Mouse (Mus musculus): ENCODE results near the gene Dcaf12. TPM values are rescaled to one million over a fixed set of nuclear protein-coding genes. Genes with fewer than 3 reads are reported as not detected.

The Dcaf12 gene
- polyA plus RNA-seq, 1 experiment from 2014 or later: 91.4 TPM

- peak overlapping the region; percentile 8 for H3K27ac ChIP-seq (replicated peaks)
- no peak overlapping the region for H3K9ac ChIP-seq (replicated peaks)
- peaks cover 9% of the 10 kb centered on the region; the same call in 1 of the 2 replicates for H3K4me1 ChIP-seq
- H3K27me3 ChIP-seq: no peaks in the 10 kb centered on the region
- H3K4me2 ChIP-seq (replicated peaks): no peak overlapping the region
- no peaks in the 10 kb centered on the region for H3K9me3 ChIP-seq
- WGBS: 62% methylated on average over 3 of the region's 3 CpGs
- no peak; the same call in 1 of the 2 replicates for ATAC-seq (replicated peaks)
- no peak overlapping the region for H3K4me3 ChIP-seq
- peaks cover 45% of the 10 kb centered on the region for H3K36me3 ChIP-seq
Observed at GRCm38 (mm10) chr4:41304302-41304701, 10.4 kb downstream of the Dcaf12 start.

DNA sequence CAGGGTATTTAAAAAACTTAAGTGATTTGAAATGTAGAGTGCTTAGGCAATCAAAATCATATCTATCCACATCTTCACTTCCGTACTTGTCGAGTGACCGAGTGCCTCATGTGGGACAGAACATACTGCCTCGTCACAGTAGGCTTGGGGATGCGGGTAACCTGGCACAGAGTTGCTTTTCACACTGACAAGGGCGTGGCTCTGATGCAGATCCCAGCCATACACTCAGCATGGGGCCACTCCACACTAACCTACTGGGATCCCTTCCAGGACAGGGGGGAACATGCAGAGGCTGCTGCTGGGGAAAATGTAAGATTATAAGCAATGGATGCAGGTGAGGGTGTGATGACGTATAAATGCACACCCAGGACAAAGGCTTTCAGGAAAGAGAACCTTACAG, 11.0 kb downstream of the Dcaf12 start:
- H3K9ac ChIP-seq (replicated peaks): no peak overlapping the region
- H3K27me3 ChIP-seq: no peaks in the 10 kb centered on the region
- H3K4me3 ChIP-seq: no peak overlapping the region
- 0 out of 2 replicates have a peak overlapping the region, but pooled peaks have one; percentile 8 for H3K27ac ChIP-seq (replicated peaks)
- no peak overlapping the region for H3K4me2 ChIP-seq (replicated peaks)
- H3K36me3 ChIP-seq: peaks cover 50% of the 10 kb centered on the region
- no peak for ATAC-seq (replicated peaks)
- no peaks in the 10 kb centered on the region for H3K9me3 ChIP-seq
- peaks cover 9% of the 10 kb centered on the region; the same call in 1 of the 2 replicates for H3K4me1 ChIP-seq
- WGBS: 87% methylated on average over 7 of the region's 7 CpGs

DNA sequence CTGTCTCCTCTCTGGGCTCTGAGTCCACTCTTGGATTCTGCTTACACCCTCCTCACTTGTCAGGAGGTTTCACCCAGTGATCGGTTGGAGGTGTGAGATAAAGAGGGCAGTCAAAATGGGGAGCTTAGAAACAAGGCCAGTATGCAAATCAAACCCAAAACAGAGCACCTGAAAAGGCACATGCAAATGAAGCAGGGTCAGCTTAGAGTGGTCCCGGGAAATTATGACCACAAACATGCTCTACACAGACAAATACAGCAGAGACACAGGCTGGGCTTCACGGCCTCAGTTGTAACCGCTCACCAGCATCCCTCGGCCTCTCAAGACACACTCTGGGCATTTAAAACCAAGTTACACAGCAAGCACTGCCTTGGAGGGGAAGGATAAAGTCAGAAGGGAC, 15.7 kb downstream of the Dcaf12 start:
- 93% methylated on average over 5 of the region's 5 CpGs for WGBS
- H3K9me3 ChIP-seq: no peaks in the 10 kb centered on the region

DNA sequence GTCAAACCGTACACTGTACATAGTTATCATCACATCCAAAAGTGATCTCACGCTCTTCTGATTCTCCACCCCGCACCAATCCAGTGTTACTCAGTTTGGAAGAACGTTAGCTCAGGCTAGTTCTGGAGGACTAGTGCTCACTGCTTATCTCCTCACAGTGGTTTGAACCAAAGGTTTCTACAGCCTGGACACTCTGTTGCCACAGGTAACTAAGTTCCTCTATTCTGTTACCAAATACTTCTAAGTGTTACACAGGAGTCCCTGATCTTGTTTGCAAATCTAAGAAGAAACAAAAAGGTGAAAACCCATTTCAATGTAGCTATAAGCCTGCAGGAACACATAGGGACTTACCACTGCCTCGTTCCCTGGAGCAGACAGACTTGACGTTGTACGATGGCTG, 18.7 kb downstream of the Dcaf12 start:
- Histone ChIP-seq H3K36me3 (peaks cover 81% of the 10 kb centered on the region), H3K9ac (replicated peaks) (no peak overlapping the region), H3K27me3 (no peaks in the 10 kb centered on the region), H3K4me2 (replicated peaks) (no peak overlapping the region), H3K9me3 (no peaks in the 10 kb centered on the region), H3K4me3 (no peak overlapping the region), H3K27ac (replicated peaks) (no peak overlapping the region), H3K4me1 (peaks cover 14% of the 10 kb centered on the region)
- WGBS: 95% methylated on average over 7 of the region's 7 CpGs
- no peak for ATAC-seq (replicated peaks)

More for the DNA sequence above, 15.7 kb downstream of the Dcaf12 start:
- Histone ChIP-seq H3K36me3 (peaks cover 77% of the 10 kb centered on the region), H3K4me3 (no peak overlapping the region), H3K9ac (replicated peaks) (no peak overlapping the region), H3K4me1 (peaks cover 4% of the 10 kb centered on the region; the same call in 1 of the 2 replicates), H3K4me2 (replicated peaks) (no peak overlapping the region), H3K27ac (replicated peaks) (no peak overlapping the region), H3K27me3 (no peaks in the 10 kb centered on the region)
- ATAC-seq (replicated peaks): no peak

GRCm38 (mm10) chr4:41295507-41295906, 19.2 kb downstream of the Dcaf12 start:
- Histone ChIP-seq H3K9me3 (no peaks in the 10 kb centered on the region), H3K4me2 (replicated peaks) (no peak overlapping the region), H3K27me3 (no peaks in the 10 kb centered on the region), H3K27ac (replicated peaks) (no peak overlapping the region), H3K4me3 (no peak overlapping the region), H3K4me1 (peaks cover 14% of the 10 kb centered on the region), H3K36me3 (peaks cover 81% of the 10 kb centered on the region), H3K9ac (replicated peaks) (no peak overlapping the region)
- WGBS: 91% methylated on average over 11 of the region's 11 CpGs
- ATAC-seq (replicated peaks): no peak

DNA sequence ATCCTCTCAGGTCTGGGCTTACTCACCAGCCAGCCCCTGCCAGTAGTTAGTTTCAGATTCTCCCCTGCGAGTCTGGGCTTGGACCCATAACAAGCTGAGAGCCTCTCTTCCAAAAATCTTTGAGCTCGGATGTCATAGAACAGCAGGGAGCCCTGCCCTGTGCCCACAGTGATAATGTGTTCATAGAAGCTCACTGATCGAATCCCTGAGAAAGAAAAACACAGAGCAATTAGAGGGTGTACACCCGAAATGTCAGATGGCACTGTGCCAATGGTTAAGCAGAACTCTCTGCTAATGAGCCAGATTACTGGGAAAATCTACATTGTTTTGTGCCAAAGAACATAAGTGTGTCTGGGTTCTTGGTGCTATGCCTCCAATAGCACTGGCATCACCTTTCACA, 20.8 kb downstream of the Dcaf12 start:
- peak overlapping the region; percentile 71 for H3K27ac ChIP-seq (replicated peaks)
- H3K27me3 ChIP-seq: no peaks in the 10 kb centered on the region
- 17% methylated on average over 4 of the region's 4 CpGs for WGBS
- peaks cover 14% of the 10 kb centered on the region for H3K4me1 ChIP-seq
- H3K9me3 ChIP-seq: no peaks in the 10 kb centered on the region
- ATAC-seq (replicated peaks): peak; percentile 89
- H3K4me2 ChIP-seq (replicated peaks): no peak overlapping the region
- H3K36me3 ChIP-seq: peaks cover 69% of the 10 kb centered on the region
- no peak overlapping the region for H3K9ac ChIP-seq (replicated peaks)
- H3K4me3 ChIP-seq: no peak overlapping the region

DNA sequence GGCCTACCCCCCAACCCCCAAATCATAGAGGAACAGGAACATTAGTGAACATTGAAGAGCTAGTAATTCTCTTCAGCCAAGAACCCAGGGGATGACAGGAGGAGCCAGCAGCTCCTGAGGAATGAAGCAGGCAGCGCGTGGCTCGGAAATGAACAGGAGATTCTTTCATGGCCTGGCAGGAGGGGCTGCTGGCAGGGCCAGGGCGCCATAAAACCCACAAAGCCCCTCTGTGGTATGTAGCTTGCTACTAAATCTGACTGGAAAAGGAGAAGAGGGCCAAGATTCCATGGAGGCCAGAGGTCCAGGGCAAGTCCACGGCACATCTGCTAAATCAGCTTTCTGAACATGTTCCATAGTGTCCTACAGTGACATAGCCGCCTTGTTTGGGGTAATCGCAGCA, 24.9 kb downstream of the Dcaf12 start:
- peaks cover 14% of the 10 kb centered on the region for H3K4me1 ChIP-seq
- no peak overlapping the region for H3K4me2 ChIP-seq (replicated peaks)
- no peak overlapping the region for H3K27ac ChIP-seq (replicated peaks)
- no peak overlapping the region for H3K4me3 ChIP-seq
- no peaks in the 10 kb centered on the region for H3K27me3 ChIP-seq
- WGBS: 76% methylated on average over 7 of the region's 7 CpGs
- H3K9me3 ChIP-seq: no peaks in the 10 kb centered on the region
- no peak for ATAC-seq (replicated peaks)
- H3K36me3 ChIP-seq: peaks cover 33% of the 10 kb centered on the region
- H3K9ac ChIP-seq (replicated peaks): no peak overlapping the region

GRCm38 (mm10) chr4:41286420-41286819, 28.3 kb downstream of the Dcaf12 start:
- Histone ChIP-seq H3K4me3 (no peak overlapping the region), H3K27ac (replicated peaks) (no peak overlapping the region), H3K4me2 (replicated peaks) (no peak overlapping the region), H3K27me3 (no peaks in the 10 kb centered on the region), H3K9me3 (no peaks in the 10 kb centered on the region), H3K4me1 (no peaks in the 10 kb centered on the region), H3K9ac (replicated peaks) (no peak overlapping the region), H3K36me3 (peaks cover 9% of the 10 kb centered on the region)
- ATAC-seq (replicated peaks): no peak
- WGBS: 23% methylated on average over 3 of the region's 3 CpGs

DNA sequence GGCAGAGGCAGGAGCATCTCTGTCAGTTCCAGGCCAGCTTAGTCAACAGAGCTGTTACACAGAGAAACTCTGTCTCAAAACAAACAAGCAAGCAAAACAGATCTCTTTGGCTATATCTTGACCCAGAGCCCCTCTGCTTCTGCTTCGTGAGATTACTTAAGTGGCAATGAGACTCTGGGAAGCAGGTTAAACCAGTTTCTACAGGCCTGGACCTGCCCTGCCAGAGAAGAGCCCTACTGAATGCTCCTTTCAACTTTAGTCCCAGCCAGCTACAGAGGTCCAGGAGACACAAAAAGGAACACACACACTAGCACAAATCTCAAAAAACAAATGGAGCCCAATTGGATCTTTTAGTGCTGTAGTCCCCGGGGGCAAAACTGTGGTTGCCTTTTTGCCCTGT, 30.6 kb downstream of the Dcaf12 start:
- H3K27me3 ChIP-seq: no peaks in the 10 kb centered on the region

GRCm38 (mm10) chr4:41275927-41276326, 38.8 kb downstream of the Dcaf12 start:
- H3K4me3 ChIP-seq: peak overlapping the region; percentile 88
- H3K36me3 ChIP-seq: no peaks in the 10 kb centered on the region
- H3K4me2 ChIP-seq (replicated peaks): peak overlapping the region; percentile 82
- H3K4me1 ChIP-seq: peaks cover 32% of the 10 kb centered on the region
- no peaks in the 10 kb centered on the region for H3K9me3 ChIP-seq
- peak overlapping the region; percentile 93 for H3K27ac ChIP-seq (replicated peaks)
- H3K9ac ChIP-seq (replicated peaks): peak overlapping the region; percentile 91
- no peak for ATAC-seq (replicated peaks)
- no peaks in the 10 kb centered on the region for H3K27me3 ChIP-seq
- 77% methylated on average over 5 of the region's 5 CpGs for WGBS

More for the DNA sequence above, 30.6 kb downstream of the Dcaf12 start:
- Histone ChIP-seq H3K9me3 (no peaks in the 10 kb centered on the region), H3K9ac (replicated peaks) (no peak overlapping the region), H3K4me2 (replicated peaks) (no peak overlapping the region), H3K4me1 (no peaks in the 10 kb centered on the region), H3K36me3 (no peaks in the 10 kb centered on the region), H3K27ac (replicated peaks) (no peak overlapping the region), H3K4me3 (no peak overlapping the region)
- ATAC-seq (replicated peaks): no peak
- 91% methylated on average over 2 of the region's 2 CpGs for WGBS

DNA sequence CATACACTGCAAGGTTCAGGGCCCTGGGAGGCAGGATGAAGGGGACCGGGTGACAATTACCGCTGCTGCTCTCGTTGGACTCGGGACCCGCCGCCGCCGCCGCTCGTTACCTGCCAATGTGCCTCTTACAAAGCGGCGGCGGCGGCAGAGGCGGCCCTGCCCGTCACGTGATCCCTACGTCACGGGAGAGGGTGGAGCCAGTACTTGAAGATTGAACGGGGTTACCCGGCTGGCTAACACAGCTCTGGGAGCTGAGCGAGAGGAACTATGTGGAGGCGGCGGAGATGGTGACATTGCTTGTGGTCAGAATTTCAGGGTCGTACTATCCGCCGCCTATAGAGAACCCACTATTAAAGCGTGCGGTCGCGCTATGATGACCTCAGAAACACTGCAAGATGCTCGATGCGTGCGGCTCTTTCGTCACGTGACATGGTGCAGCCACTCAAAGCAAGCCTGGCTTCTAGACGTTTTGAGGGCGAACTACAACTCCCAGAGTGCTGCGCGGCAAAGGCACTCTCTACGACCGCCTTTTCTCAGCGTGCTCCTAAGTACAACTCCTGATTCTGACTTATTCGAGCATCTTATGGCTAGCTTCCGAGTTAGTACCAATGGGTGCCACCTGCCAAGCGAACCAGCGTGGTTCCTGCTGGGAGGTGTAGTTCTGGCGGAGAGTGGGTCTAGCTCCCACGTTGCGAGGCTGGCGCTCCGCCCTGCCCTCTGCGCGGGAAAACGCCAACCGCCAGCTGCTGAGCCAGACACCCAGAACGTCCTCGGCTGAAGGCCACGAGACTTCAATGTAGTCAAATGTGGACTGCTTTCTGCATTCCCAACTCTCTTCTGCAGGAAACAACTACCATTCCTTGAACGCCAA, 39.5 kb downstream of the Dcaf12 start, which contains the start of gene Ubap2:
TSS of gene Ubap2 (minus strand) at position 165 of the 871 bp plus-strand sequence.
- peak; percentile 98 for ATAC-seq (replicated peaks)
- peak within 1 kb of the TSS; percentile 93 for H3K27ac ChIP-seq (replicated peaks)
- peak within 1 kb of the TSS; percentile 82 for H3K4me2 ChIP-seq (replicated peaks)
- H3K36me3 ChIP-seq: 0 out of 2 replicates have a peak, but pooled peaks cover 4% of the 10 kb centered on the region
- peak within 1 kb of the TSS; percentile 88 for H3K4me3 ChIP-seq
- under 1% methylated on average over 60 of the region's 60 CpGs for WGBS
- H3K9me3 ChIP-seq: no peaks in the 10 kb centered on the region
- H3K27me3 ChIP-seq: no peaks in the 10 kb centered on the region
- peaks cover 32% of the 10 kb centered on the region for H3K4me1 ChIP-seq
- peak within 1 kb of the TSS; percentile 91 for H3K9ac ChIP-seq (replicated peaks)

- no peaks in the 10 kb centered on the region for H3K27me3 ChIP-seq
- ATAC-seq (replicated peaks): peak; percentile 76
- H3K9ac ChIP-seq (replicated peaks): peak overlapping the region; percentile 91
- peaks cover 32% of the 10 kb centered on the region for H3K4me1 ChIP-seq
- 1% methylated on average over 17 of the region's 18 CpGs for WGBS
- 0 out of 2 replicates have a peak, but pooled peaks cover 4% of the 10 kb centered on the region for H3K36me3 ChIP-seq
- H3K9me3 ChIP-seq: no peaks in the 10 kb centered on the region
- H3K27ac ChIP-seq (replicated peaks): peak overlapping the region; percentile 93
- peak overlapping the region; percentile 68 for H3K4me2 ChIP-seq (replicated peaks)
- peak overlapping the region; percentile 88 for H3K4me3 ChIP-seq
Observed at GRCm38 (mm10) chr4:41274377-41274979, 40.2 kb downstream of the Dcaf12 start.
